Mouse (Mus musculus) cerebellum, postnatal 36 days (tissue): Measurements from ENCODE around the gene AC170998.1.

Experiments
- DNase-seq, 2 experiments: peaks; one replicate each; pipeline ENCODE4 v3.0.0; 2021 to 2022; ENCODE audit warnings: mixed read lengths in 2 of 2

AC170998.1 gene

DNA sequence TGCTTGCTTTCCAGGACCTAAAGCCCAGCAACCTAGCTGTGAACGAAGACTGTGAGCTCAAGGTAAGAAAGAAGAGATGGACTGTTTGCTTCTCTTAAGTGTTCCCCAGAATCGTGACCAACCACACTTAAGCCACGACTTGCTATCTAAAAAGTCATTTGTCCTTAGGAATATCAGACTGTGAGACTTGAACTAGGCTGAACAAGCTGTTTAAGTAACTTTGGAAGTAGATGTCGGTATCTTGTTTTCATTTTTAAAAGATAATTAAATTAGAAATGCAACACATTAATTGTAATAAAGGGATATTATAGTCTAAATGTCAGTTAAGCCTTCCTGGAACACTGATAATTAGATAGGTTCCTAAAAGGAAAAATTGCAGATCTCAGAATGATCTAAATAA is at the start of gene AC170998.1:
AC170998.1 (plus strand) TSS at position 301 of the 400 bp plus-strand sequence.
- no peak for DNase-seq

DNA sequence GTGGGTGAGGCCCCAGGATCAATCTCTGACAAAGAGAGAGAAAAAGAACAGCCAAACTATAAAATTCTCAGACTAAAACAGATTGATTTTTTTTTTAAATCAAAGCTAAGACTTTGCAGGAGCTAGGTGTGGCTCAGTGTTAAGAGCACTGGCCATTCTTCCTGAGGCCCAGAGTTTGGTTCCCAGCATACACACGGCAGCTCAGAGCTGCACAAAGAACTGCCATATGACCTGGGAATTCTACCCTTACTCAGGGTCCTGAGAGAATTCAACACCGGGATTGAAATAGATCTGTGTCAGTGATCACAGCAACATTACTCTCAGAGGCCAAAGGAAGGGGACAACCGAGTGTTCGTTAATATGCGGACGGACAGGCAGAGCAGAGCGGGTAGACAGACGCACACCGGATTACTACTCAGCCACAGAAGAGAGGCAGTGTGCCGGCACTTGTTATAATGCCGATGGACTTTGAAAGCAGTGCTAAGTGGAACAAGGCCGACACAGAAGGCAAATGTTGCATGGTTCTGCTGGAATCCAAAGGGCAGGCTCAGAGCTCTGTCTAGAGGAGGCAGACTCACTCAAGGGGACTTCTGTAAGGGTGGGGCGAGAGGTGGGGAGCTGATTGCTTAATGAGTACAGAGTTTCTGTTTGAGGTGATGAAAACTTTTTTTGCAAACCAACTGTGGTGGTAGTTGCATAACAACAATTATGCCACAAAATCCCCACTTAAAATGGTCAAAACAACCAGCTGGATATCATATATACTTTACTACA is 43.4 kb upstream of the AC170998.1 start:
- DNase-seq, result no peak

DNA sequence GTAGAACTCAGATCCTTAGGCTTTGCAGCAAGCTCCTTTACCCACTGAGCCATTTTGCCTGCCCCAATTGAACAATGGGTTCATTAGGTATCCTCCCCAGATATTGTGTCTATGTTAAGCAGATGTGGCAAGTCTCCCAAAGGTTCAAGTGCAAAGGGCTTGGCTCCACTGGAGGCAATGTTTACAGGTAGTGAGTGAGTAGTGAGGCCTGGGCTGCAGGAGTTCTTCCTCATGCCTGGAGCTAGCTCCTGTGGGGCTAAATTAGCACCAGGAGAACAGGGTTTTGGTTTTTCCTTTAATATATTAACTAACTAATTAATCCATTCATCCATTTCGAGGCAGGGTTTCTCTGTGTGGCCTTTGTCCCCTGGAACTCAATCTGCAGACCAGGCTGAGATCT is 42.3 kb upstream of the AC170998.1 start:
- no peak for DNase-seq

DNA sequence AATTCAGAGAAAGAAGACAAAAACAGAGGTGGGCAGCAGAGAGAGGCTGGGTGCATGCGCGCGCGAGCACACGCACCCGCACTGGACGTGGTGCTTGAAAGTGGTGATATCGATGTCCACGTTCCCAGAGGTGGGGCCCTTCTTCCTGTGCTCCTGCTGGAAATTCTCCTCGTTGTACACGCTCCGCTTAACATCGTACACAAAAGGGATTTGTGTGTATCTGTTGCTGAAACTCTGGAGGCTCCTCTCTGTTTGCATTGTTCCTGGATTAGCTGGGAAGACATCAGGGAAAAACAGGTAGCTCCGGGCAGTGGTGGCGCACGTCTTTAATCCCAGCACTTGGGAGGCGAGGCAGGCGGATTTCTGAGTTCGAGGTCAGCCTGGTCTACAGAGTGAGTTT is 41.3 kb upstream of the AC170998.1 start:
- DNase-seq, result no peak

DNA sequence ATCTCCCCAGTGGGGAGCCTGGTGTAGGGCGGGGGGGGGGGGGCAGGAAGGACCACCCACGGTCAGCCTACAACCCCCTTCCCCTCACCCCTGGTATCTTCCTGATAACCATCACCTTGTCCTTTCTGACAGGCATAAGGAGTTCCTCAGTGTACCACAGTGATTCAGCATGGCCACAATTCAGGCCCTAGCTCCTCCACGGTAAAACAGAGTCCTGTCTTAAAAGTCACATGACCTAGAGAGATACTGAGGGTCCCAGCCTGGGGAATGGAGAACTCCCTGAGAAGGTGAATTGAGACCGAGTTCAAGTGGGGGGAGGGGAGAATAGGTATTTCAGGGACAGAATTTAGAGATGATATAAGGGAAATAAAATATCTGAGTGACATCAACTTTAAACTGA is 38.5 kb upstream of the AC170998.1 start:
- no peak for DNase-seq

DNA sequence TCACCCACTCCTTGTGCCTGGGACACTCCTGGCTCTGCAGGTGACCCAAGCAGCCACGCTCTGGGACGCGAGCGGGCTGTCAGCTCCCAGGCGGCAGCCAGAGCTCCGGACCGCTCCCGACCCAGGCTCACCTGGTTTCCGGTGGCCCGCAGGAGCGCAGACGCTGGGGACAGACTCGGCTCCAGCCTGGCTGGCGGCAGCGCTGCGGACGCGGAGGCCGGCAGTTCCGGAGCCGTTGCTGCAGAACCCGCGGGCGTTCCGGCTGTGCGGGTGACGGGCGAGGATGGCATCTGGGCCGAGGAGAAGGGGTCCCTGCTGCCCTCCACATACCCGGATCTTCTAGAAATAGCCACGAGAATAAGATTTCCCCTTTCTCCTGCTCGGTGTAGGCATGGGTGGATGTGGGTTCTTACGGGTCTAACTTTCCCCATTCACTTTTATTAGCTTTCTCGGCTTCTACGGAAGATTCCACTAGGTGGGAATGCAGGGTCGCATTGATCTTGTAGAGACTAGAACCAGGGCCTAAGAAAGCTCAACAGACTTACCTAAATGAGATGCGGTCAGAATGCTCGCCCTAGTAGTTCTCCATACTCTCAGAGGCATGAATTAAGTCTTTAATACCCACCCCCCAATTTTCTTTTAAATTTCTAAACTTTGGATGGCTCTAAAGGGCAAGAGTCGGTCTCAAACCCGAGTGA is 36.1 kb upstream of the AC170998.1 start, which contains the start of gene Slc26a8:
Slc26a8 (minus strand) TSS at position 648 of the 698 bp plus-strand sequence.
- DNase-seq, result peak; percentile 62 to 64

DNA sequence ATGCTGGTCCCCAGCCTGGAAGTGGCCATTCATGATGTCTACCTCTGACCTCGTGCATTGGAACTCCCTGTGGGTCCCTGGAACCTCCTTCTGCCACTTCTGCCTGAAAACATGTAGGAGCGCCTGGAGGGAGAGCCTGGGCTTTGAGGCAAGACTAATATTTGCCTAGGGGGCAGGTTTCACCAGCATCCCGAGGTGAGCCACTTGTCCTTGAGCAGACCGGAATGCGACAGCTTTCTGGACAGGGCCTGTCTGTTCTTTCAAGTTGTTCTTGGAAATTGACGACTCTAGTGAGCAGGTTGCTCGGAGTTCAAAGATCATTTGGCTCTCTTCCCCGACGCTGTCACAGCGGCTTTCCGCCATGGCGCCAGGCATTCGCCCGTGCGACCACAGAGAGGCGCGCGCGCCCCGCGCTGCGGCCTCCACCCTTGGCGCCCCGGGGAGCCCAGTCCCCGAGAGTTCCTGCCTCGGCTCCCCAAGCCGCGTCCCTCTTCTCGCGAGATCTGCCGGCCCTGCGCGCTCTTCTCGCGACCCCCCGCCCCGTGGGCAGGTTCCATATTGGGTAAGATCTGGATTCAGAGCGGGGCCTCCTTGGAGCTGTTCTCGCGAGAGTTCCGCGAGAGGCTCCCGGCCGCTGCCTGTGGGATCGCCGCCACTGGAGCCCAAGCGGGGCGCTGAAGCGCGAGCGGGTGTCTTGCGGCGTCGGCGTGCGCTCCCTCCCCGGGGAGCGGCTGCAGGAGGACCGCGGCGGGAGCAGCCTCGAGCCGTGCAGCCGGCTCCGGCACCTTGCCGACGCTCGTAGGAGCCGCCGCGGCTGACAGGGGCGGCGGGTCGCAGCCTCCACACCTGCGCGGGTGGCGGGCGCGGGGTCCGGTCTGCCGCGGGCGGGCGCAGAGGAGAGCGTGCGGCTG is 34.9 kb upstream of the AC170998.1 start, which contains the start of gene Mapk14:
Mapk14 (plus strand) TSS at position 554 of the 911 bp plus-strand sequence.
- DNase-seq, result peak; percentile 99 to 100

DNA sequence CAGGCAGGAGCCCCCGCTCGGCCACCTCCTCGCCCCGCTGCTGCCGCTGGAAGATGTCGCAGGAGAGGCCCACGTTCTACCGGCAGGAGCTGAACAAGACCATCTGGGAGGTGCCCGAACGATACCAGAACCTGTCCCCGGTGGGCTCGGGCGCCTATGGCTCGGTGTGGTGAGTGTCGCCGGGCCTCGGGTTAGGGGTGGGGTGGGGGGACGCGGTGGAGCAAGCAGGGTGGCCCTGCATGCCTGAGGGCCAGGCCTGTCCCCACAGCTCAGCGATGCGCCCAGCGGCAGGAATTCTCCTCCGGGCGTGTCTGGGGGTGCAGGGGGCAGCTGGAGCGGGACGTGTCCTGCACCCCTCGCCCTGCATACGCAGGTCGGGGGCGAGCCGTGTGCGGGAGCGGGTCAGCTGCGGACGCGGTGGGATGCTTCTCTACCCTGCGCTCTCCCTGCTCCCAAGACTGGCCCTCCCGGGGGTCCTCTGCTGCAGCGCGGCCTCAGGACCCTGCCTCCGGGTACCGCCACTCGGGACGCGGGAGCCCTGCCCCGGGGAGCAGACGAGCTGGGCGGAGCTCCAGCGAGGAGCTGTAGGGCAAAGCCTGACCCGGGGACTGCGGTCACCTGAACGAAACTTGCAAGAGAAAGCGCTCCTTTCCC is 34.1 kb upstream of the AC170998.1 start:
- DNase-seq, result peak; percentile 50 to 59

DNA sequence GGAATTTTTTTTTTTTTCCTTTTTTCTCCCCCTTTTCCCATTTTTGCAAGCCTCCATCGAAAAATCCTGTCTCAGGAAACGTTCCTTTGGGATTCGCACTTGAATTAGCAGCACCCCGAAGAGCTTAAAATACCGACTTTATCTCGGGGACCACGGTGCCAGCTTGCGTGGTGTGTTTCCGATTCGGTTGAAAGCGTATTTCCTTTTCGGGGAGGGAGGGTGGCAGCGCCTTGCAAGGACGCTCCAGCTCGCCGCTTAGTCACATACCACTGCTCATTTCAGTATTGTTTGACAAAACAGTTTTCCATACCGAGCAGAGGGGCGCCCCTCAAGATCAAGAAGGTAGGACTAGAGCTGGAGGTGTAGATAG is 33.6 kb upstream of the AC170998.1 start:
- DNase-seq, result peak; percentile 48 to 51

DNA sequence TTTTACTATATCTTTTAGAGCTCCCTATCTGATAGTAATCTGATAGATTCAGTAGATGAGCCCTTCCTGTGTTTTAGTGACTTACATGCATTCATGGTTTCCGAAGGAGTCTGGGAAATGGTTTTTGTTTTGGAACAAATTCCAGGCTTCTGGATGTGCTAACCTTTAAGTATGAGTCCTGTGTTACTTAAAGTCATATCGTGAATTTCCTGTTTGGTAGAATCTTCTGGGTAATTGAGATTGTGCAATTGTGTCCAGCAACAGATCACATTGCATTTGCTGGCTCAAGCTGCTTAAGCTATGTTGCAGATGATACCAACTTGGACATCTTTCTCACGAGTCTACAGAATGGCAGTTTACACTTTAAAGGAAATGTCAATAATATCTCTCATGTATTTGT is 32.8 kb upstream of the AC170998.1 start:
- no peak for DNase-seq

DNA sequence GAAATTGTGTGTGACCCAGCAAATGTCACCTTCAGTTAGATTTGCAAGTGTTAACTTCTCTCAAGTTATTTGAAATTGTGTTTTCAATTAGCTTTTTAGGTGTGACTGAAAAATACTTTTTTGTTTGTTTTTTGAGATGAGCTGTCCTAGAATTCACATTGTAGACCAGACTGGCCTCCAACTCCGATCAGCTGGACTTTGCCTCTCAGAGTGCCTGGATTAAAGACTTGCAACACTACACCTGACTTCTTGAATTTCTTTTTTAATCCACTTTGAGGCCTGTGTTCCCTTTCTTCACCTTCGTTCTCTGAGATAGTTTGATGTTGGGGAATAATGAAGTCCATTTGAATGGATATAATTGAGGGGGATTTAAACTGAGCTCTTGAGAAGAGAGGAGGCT is 31.8 kb upstream of the AC170998.1 start:
- DNase-seq, result no peak

DNA sequence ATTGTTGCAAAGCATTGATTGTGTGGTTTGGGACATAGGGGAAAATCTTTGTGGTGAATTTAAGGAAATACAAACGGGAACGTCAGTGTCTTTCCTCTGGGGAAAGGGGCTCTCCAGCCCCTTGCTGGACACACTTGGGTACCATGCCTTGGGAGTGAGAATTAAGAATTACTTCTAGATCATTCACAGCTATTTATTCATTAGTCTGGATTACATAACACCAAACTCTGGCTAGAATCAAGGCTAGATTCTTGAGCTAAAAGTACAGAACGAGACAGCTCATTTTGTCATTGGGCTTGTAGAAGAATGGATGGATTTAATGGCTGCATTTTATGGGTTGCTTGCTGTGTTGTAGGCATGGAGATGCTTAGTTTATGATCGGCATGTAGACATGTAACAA is 31.1 kb upstream of the AC170998.1 start:
- no peak for DNase-seq

DNA sequence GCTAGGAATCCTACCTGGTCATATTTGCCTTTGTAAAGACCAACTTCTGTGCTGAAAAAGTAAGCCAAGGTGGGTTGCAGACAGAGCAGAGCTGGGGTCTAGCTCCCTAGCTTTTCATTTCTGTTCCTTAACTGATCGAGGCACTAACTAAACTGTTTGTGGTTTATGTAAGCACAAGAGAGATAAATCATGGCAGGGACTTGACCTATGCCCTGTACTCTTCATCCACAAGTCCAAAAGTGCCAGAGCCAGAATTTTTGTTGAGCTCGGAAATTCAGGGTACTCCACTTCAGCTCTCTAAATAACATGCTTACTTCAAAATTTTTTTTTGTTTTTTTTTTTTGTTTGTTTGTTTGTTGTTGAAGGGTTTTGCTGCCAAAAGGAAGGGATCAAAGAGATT is 29.2 kb upstream of the AC170998.1 start:
- DNase-seq, result no peak

DNA sequence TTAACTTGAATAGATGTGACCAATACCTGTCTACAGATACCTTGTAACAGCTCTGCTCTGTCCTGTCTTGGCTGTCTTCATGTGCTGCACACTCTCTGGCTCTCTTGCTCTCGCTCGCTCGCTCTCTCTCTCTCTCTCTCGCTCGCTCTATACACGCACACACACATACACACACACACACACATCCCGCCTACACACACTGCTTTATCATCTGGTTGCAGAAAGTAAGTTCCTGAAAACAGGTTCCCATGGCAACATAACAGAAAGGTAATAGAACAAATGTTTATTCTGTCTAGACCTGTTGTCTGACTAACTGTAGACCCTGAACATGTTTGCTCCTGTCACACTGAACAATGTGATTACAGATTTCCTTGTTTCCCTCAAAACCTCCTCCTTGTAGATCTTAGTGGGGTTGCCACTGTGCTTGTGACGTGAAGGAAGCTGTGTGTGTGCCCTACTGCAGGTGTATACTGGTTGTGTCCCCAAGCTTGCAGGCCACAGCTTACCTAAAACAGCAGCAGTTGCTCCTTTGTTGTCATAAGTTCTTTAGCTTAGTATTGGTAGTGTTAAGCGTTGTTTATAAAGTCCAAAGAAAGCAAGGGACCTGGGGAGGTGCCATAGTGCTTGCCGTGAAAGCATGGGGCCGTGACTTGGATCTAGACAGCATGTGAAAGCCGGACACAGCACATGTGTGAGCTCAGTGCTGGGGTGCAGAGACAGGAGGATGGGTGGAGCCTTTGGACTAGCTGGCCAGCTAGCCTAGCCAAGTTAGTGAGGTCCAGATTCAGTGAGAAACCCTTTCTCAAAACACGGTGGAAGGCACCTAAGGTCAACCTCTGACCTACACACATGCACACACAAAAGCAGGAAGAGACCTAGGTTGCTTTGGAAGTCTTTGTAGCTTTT is 28.3 kb upstream of the AC170998.1 start:
- peak; percentile 24 to 39 for DNase-seq

DNA sequence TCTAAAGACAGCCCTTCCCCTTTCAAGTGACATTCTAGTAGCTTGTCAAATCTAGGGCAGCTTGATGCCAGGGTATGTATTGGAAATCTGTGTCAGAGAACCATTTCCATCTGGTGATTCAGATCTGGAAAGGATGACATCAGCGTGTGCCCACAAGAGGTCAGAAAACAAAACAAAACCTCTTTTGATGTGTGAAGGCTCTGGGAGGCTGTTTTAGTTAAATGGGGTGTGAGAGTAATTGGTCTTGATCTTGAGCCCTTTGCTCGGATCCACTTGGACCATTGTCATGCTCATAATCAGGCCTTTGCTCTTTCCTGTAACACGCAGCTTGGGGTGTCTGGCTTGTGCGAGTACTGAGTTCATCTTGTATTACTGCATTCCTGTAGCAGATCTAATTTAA is 27.6 kb upstream of the AC170998.1 start:
- peak in 1 of 2 experiments; percentile 37 for DNase-seq

DNA sequence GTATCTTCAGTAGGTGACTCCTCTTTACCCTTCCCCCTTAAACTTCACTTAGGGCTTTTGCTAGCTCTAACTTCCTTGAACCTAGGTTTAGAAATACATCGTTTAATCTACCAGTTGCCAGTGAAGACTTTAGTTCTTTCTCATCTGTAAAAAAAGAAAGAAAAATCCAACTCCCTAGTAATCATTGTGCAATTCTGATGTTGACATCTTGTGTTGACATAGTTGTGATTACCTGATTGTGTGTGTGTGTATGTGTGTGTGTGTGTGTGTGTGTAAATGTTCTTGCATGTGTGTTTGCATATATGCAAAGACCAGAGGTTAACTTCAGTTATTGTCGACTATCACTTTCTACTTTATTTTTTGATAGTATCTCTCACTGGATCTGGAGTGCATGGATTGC is 27.2 kb upstream of the AC170998.1 start:
- no peak for DNase-seq

DNA sequence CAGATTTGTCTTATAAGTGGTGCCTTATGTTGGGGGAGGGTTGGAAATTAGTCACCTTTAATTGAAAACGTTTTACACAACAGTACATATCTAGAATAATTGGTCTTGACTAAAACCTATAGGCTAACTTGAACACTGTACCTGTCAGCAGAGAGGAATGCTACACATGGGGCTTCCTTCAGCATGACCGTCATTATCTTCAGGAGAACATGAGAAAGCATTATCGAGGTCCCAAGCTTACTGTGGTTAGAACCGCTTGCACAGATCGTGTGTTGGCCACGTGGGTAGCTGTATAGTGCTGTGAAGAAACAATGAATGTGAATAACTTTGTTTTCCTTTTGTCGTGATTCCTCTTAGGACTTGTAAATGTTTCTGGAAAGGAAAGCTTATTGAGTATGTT is 26.1 kb upstream of the AC170998.1 start:
- DNase-seq, result no peak

DNA sequence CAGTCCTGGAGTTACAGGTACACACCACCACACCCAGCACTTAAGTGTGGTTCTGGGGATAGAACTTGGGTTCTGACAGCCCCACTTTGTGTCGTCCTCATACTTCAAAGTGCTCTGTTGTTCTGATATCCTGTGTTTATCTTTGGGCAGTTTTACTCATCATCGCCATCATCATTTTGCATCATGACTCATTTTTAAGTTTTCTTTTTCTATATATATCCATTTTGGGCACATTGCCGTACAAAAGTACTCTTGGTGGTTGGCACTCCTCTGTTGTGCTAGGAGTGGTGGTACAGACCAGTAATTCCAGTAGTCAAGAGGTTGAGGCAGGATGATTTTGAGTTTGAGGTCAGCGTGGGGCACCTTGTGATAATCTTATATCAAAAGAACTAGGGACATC is 24.7 kb upstream of the AC170998.1 start:
- no peak for DNase-seq

DNA sequence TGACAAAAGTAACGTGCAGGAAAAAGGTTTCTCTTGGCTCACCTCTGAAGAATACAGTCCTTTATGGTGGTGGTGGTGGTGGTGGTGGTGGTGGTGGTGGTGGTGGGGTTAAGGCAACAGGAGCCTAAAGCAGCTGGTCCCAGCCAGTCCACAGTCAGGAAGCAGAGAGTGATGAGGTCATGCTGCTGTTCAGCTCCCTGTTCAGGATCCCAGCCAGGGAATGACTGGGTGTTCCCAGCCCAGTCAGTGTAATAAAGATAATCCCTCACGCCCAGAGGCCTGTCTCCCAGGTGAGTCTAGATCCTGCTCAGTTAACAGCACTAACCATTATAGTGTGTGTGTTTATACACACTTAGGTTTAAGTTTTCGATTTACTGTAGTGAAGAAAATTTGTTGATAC is 24.1 kb upstream of the AC170998.1 start:
- DNase-seq, result no peak

DNA sequence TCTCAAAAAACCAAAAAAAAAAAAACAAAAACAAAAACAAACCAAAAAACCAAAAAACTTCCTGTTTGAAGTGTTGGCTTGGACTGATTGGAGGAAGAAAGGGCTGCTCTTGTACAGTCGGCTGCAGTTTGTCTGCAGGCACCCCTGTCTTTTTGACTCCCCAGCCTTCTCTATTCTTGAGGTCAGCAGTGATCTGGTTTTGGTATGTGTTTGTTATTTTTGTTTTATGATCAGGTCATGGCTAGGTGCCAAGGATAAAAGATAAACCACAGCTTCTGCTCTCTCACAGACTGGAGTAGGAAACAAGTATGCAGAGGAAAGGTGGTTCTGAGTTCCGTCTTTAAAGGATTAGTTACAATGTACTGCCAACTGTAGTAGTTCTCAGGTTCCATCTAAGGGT is 23.2 kb upstream of the AC170998.1 start:
- DNase-seq, result no peak

DNA sequence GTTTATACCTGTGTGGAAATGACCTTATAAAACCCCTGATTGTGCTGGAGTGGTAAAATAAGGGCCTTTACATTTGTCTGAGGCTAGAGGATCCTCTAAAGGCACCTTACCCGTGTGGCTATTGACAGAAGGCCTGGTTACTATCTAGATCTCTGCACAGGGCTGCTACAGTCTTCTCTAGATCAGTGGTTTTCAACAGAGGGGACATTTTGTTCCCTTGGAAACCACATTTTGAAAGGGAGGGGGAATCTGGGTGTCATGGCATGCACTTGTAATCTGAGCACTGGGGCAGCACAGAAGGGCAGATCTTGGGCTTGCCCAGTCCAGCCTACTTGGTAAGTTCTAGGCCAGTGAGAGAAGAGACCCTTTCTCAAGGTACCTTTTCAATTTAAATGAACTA is 19.2 kb upstream of the AC170998.1 start:
- DNase-seq, result no peak
